Mouse (Mus musculus): ENCODE results near the gene Gpr62.

Gpr62 gene

DNA sequence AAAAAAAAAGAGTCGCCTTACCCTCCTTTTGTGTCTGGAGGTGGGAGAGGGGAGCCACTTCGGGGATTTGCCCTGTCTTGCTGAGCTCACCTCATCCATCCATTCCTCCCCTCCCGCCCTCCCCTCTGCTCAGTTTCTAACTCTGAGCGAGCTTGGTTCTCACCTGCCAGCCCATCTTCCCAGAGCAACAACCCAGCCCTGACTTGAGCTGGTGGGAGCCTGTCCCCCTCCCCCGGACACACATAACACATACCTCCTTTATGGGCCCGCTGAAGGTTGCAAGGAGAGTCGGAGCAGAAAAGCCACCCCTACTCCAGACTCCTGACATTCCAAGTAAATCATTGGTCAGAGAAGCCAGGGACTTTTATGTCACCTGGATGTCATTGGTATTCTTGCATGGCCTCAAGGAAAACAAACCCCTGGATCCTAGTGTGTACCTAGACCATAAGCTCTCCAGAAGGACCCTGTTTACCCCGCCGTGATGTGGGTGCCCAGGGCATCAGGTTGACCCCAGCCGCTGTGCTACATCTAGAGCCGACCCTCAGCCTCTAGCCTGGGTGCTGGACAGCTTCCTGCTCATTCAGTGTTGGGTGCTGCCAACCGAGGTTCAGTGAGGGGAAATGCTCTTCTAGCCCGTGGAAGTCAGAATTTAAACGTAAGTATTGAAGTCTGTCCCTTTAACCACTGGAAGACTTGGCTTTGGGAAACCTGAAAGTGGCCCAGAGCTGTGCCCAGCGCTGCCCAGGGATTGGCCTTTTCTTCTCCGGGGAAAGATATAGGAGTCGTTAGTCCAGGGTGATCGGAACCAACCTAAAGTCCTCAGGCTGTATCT is 44.5 kb downstream of the Gpr62 start:
- no peak for DNase-seq (ENCODE audit: low spot score)

GRCm38 (mm10) chr9:106420608-106421007 is 45.1 kb downstream of the Gpr62 start:
- no peak for DNase-seq (ENCODE audit: low spot score)

DNA sequence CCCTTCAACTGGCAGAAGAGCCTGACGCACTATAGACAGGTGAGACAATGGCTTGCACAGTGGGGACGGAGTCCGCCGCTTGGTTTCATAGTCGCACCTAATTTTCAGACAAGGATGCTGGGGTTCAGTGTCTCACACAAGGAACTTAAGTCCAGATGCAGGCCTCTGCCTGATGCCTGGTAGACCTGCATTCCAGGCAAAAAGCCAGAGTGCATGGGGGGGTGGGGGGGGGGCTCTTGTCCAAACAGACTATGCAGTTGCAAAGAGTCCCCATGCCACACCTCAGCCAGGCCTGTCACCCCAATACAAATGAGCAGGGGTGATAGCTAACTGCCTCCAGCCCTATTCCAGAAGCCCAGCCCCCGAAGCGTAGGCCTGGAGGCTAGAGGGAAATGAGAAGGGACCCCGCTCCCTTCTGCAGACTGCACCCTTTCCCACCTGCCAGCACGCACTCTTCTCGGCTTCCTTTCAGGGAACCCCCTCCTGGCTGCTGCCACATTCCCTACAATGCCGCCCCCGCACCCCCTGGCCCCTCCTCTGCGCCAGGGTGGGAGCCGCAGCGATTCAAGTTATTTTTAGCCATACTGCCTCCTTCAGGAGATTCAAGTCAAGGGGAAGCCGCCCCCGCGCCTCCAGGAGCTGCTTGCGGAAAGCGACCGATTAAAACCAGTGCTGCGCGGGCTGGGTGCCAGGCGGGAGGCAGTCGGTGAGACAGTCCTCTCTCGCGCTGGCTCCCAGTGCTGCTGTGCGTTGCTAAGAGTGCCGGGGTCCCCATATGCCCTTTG is 47.7 kb downstream of the Gpr62 start:
- DNase-seq (ENCODE audit: low spot score), result no peak

DNA sequence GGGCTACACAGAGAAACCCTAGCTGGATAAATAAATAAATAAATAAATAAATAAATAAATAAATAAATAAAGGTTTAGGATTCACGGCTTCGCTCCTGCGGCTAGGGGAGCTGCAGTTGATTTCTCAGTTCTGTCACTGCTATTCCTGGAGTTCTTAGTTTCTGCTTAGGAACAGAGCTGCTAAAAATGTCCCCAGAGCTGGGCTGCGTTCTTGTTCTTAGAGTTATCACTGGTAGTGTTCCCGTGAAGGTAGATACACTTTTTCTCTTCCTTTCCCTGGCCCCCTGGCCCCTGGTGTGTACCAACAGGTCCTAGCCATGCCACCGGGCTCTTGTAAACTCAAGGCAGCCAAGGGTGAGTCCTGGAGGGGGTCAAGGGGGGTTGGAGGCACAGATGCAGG is 48.9 kb downstream of the Gpr62 start:
- no peak for DNase-seq (ENCODE audit: low spot score)

All from spleen, adult 12 weeks (tissue).